Mouse (Mus musculus): Measurements from ENCODE around the gene Sp2. TPM values are rescaled to one million over a fixed set of nuclear protein-coding genes. Genes with fewer than 3 reads are reported as not detected.

Gene Sp2
- polyA plus RNA-seq, 1 experiment from 2014 or later: 29.4 TPM

DNA sequence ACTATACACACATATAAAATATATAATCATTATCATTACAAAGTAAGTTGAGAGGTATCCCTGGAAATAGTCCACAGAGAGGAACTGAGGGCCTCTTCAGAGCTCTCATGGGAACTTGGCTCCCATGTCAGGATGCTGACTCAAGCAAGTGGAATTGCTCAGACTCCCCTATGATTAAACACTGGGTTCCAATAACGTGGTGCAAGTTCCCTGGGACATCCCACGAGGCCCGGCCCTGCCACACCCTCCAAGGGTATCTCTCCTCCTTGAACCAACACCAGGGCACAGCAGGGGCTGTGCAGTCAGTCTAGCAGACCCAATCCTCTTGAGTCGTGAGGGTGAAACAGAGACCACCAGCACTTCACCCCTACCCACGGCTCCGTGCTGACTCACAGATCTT lies 63.8 kb downstream of the Sp2 start:
- DNase-seq (ENCODE audit: low spot score) (no peak), ATAC-seq (ENCODE audit: insufficient read depth, low FRiP score, low TSS enrichment) (no peak)
- H3K9me3 ChIP-seq (ENCODE audit: control insufficient read depth, low read length): no peaks in the 10 kb centered on the region
- no peaks in the 10 kb centered on the region for H3K36me3 ChIP-seq (ENCODE audit: control insufficient read depth, insufficient read depth, low read length)
- H3K27ac ChIP-seq (ENCODE audit: low read depth, low read length): no peak overlapping the region
- H3K4me3 ChIP-seq (ENCODE audit: low read depth, low read length): no peak overlapping the region
- no peak overlapping the region for H3K9ac ChIP-seq (ENCODE audit: low read length)
- H3K27me3 ChIP-seq (ENCODE audit: control insufficient read depth, insufficient read depth, low read length): no peaks in the 10 kb centered on the region
- H3K4me1 ChIP-seq (ENCODE audit: control insufficient read depth, insufficient read depth, low read length): peaks cover 7% of the 10 kb centered on the region; the same call in 1 of the 2 replicates
- H3K4me2 ChIP-seq (ENCODE audit: low read depth): no peak overlapping the region
- WGBS: 72% methylated on average over 6 of the region's 6 CpGs

DNA sequence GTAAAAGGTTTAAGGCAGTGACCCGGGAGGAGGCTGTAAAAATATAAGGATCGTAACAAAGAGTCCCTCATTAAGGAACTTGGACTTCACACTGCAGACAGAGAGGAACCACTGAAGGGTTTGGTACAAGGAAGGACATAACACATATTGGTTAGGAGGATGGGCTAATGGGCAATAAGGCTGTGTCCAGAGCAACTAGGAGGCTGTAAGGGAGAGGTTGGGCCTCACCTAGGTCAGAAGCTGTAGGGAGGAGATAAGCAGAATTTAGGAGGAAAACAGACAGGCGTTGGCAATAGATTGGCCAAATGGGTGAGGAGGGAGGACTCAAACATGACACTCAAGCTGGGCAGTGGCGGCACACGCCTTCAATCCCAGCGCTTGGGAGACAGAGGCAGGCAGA lies 65.3 kb downstream of the Sp2 start:
- 89% methylated on average over 6 of the region's 6 CpGs for whole genome bisulfite sequencing
- no peak overlapping the region for H3K4me3 ChIP-seq (ENCODE audit: low read depth, low read length)

DNA sequence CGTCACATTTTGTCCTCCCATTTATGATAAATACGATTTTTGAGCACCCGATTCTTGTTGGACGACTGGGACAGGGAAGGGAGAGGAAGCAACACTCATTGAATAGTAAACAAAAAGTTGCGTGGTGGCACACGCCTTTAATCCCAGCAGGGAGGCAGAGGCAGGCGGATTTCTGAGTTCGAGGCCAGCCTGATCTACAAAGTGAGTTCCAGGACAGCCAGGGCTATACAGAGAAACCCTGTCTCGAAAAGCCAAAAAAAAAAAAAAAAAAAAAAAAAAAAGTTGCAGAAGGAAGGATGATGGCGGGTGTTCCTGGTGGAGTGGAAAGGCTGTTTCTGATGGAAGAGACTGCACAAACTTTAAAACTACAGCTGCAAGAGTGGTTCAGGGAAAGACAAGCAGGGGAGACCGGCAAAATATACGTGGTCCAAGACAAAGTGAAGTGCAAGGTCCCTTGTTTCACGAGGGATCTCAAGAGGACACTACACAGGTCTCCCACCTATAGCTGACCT lies 65.8 kb downstream of the Sp2 start:
- Histone ChIP-seq H3K4me2 (ENCODE audit: low read depth) (peak overlapping the region; percentile 33), H3K27me3 (ENCODE audit: control insufficient read depth, insufficient read depth, low read length) (no peaks in the 10 kb centered on the region), H3K4me3 (ENCODE audit: low read depth, low read length) (peak overlapping the region; percentile 18; the same call in 1 of the 2 replicates), H3K4me1 (ENCODE audit: control insufficient read depth, insufficient read depth, low read length) (peaks cover 7% of the 10 kb centered on the region; the same call in 1 of the 2 replicates), H3K9me3 (ENCODE audit: control insufficient read depth, low read length) (no peaks in the 10 kb centered on the region), H3K27ac (ENCODE audit: low read depth, low read length) (no peak overlapping the region), H3K36me3 (ENCODE audit: control insufficient read depth, insufficient read depth, low read length) (no peaks in the 10 kb centered on the region; the same call in 1 of the 2 replicates), H3K9ac (ENCODE audit: low read length) (no peak overlapping the region)
- WGBS: 36% methylated on average over 12 of the region's 13 CpGs
- DNase-seq (ENCODE audit: low spot score) (no peak), ATAC-seq (ENCODE audit: insufficient read depth, low FRiP score, low TSS enrichment) (no peak)

More for the DNA sequence above, 65.3 kb downstream of the Sp2 start:
- Histone ChIP-seq H3K9me3 (ENCODE audit: control insufficient read depth, low read length) (no peaks in the 10 kb centered on the region), H3K4me1 (ENCODE audit: control insufficient read depth, insufficient read depth, low read length) (peaks cover 7% of the 10 kb centered on the region; the same call in 1 of the 2 replicates), H3K9ac (ENCODE audit: low read length) (no peak overlapping the region), H3K4me2 (ENCODE audit: low read depth) (no peak overlapping the region), H3K27me3 (ENCODE audit: control insufficient read depth, insufficient read depth, low read length) (no peaks in the 10 kb centered on the region), H3K36me3 (ENCODE audit: control insufficient read depth, insufficient read depth, low read length) (no peaks in the 10 kb centered on the region), H3K27ac (ENCODE audit: low read depth, low read length) (no peak overlapping the region)
- ATAC-seq (ENCODE audit: insufficient read depth, low FRiP score, low TSS enrichment) (no peak), DNase-seq (ENCODE audit: low spot score) (no peak)

DNA sequence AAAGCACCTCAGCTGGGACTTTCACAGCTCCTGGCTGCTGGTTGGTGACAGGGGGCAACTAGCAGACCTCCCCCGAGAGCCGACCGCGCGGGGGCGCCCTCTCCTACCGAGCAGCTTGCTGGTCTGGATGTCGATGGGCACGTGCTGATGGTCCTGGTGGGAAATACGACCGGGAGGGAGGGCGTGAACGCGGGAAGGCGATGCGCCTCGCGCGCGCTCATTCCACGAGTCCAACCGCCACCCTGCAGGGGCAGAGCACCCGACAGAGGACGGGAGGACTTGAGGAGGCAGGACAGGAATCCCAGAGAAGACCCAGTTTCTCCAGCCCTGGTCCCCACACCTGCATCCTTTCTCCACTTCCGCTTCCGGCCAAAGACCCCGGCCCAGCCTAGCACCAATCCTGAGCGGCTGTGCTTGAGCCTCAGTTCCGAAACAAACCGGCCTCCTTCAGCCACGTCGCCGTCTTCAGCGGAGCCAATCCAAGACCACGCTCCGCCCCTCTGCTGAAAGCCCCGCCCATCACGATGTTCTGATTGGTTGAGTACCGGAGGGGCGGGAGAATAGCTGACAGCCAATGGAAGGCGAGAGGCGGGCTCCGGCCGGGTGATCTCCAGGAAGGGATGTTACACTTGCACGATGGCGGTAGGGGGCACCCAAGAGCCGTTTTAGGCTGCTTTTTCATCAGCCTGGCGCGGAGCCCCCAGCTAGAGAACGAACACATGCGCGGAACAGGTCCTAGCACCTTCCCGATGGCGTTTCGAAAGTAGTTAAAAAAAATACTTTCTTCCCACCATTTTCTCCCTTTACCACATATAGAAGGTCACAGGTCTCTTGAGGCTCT lies 66.5 kb downstream of the Sp2 start, which contains the start of gene Cdk5rap3:
Gene Cdk5rap3 (minus strand): TSS at position 453 of the 841 bp plus-strand sequence.
- H3K27ac ChIP-seq (ENCODE audit: low read depth, low read length): 0 out of 2 replicates have a peak within 1 kb of the TSS, but pooled peaks have one; percentile 50

DNA sequence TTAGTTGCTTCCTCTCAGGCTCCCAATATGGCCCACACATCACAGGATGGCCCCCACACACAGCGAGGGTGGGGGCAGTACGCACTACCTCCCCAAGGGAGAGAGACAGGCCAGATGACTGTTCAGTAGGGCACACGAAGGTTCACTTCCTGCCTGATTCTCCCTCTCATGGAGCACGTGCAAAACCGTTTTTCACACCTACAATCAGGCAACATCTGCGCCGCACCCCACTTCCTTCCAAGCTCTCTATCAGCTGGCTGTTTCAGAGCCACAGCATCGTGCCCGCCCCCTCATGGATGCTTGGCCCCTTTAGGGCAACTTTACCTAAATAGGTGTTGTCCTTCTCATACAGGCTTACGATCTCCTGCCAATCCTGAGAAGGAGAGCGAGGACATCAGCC lies 70.1 kb downstream of the Sp2 start:
- H3K4me1 ChIP-seq (ENCODE audit: control insufficient read depth, insufficient read depth, low read length): peaks cover 19% of the 10 kb centered on the region
- no peak for DNase-seq (ENCODE audit: low spot score)

More for the DNA sequence above, 66.5 kb downstream of the Sp2 start, which contains the start of gene Cdk5rap3:
- DNase-seq (ENCODE audit: low spot score): peak; percentile 100
- peak; percentile 97 for ATAC-seq (ENCODE audit: insufficient read depth, low FRiP score, low TSS enrichment)
- peak within 1 kb of the TSS; percentile 78 for H3K4me3 ChIP-seq (ENCODE audit: low read depth, low read length)
- peak within 1 kb of the TSS; percentile 97 for H3K4me2 ChIP-seq (ENCODE audit: low read depth)
- H3K36me3 ChIP-seq (ENCODE audit: control insufficient read depth, insufficient read depth, low read length): no peaks in the 10 kb centered on the region; the same call in 1 of the 2 replicates
- H3K9ac ChIP-seq (ENCODE audit: low read length): peak within 1 kb of the TSS; percentile 78
- peaks cover 7% of the 10 kb centered on the region; the same call in 1 of the 2 replicates for H3K4me1 ChIP-seq (ENCODE audit: control insufficient read depth, insufficient read depth, low read length)
- under 1% methylated on average over 55 of the region's 55 CpGs for whole genome bisulfite sequencing
- H3K27me3 ChIP-seq (ENCODE audit: control insufficient read depth, insufficient read depth, low read length): no peaks in the 10 kb centered on the region
- H3K9me3 ChIP-seq (ENCODE audit: control insufficient read depth, low read length): no peaks in the 10 kb centered on the region

DNA sequence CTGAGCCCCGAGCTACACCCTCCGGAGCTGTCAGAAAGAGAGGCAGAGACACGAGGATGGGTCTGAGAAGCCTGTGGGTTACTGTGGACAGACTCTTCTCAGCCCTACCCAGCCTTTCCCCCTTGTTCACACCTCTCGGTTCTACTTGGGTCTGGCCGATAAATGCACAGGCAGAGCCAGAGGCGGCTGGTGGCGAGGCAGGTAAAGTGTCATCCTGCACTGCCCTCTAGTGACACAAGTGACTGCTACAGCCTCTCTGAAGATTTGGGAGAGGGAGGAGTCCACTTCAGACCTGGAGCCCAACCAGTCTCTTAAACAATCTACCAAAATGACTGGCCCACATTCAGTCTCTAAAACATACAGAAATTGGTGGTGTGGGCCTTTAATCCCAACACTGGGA lies 72.8 kb downstream of the Sp2 start:
- Histone ChIP-seq H3K36me3 (ENCODE audit: control insufficient read depth, insufficient read depth, low read length) (peaks cover 2% of the 10 kb centered on the region; the same call in 1 of the 2 replicates), H3K4me3 (ENCODE audit: low read depth, low read length) (no peak overlapping the region), H3K27ac (ENCODE audit: low read depth, low read length) (no peak overlapping the region), H3K9me3 (ENCODE audit: control insufficient read depth, low read length) (no peaks in the 10 kb centered on the region), H3K4me1 (ENCODE audit: control insufficient read depth, insufficient read depth, low read length) (peaks cover 37% of the 10 kb centered on the region), H3K9ac (ENCODE audit: low read length) (no peak overlapping the region), H3K4me2 (ENCODE audit: low read depth) (no peak overlapping the region), H3K27me3 (ENCODE audit: control insufficient read depth, insufficient read depth, low read length) (no peaks in the 10 kb centered on the region)
- DNase-seq (ENCODE audit: low spot score): peak; percentile 87
- peak; percentile 24; the same call in 1 of the 2 replicates for ATAC-seq (ENCODE audit: insufficient read depth, low FRiP score, low TSS enrichment)
- WGBS: 26% methylated on average over 7 of the region's 7 CpGs

More for the DNA sequence above, 70.1 kb downstream of the Sp2 start:
- no peak overlapping the region for H3K9ac ChIP-seq (ENCODE audit: low read length)
- peaks cover 2% of the 10 kb centered on the region; the same call in 1 of the 2 replicates for H3K36me3 ChIP-seq (ENCODE audit: control insufficient read depth, insufficient read depth, low read length)
- H3K9me3 ChIP-seq (ENCODE audit: control insufficient read depth, low read length): no peaks in the 10 kb centered on the region
- H3K4me3 ChIP-seq (ENCODE audit: low read depth, low read length): no peak overlapping the region
- H3K27ac ChIP-seq (ENCODE audit: low read depth, low read length): no peak overlapping the region
- ATAC-seq (ENCODE audit: insufficient read depth, low FRiP score, low TSS enrichment): no peak
- 89% methylated on average over 11 of the region's 11 CpGs for WGBS
- H3K4me2 ChIP-seq (ENCODE audit: low read depth): no peak overlapping the region
- H3K27me3 ChIP-seq (ENCODE audit: control insufficient read depth, insufficient read depth, low read length): no peaks in the 10 kb centered on the region

DNA sequence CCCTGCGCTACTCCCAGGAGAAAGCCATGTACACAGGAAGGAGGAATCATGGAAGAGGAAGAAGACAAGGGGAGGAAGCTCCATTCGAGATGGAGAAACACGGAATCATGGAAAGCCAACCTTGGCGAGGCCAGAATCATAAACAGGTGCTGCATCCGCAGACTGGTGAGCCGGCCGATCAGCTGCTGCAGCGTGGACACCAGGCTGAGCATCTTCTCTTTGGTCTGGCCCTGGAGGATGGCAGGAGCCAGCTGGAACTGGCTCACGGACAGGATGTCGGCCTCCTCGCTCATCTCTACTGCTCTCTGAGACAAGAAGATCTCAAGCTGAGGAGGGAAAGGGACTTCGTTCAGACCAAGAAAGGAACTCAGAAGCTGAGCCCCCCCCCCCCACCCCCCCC lies 74.2 kb downstream of the Sp2 start:
- Histone ChIP-seq H3K36me3 (ENCODE audit: control insufficient read depth, insufficient read depth, low read length) (peaks cover 2% of the 10 kb centered on the region; the same call in 1 of the 2 replicates), H3K27ac (ENCODE audit: low read depth, low read length) (peak overlapping the region; percentile 89), H3K9me3 (ENCODE audit: control insufficient read depth, low read length) (no peaks in the 10 kb centered on the region), H3K4me3 (ENCODE audit: low read depth, low read length) (no peak overlapping the region), H3K27me3 (ENCODE audit: control insufficient read depth, insufficient read depth, low read length) (no peaks in the 10 kb centered on the region), H3K4me2 (ENCODE audit: low read depth) (no peak overlapping the region), H3K9ac (ENCODE audit: low read length) (peak overlapping the region; percentile 14; the same call in 1 of the 2 replicates), H3K4me1 (ENCODE audit: control insufficient read depth, insufficient read depth, low read length) (peaks cover 42% of the 10 kb centered on the region)
- DNase-seq (ENCODE audit: low spot score) (no peak), ATAC-seq (ENCODE audit: insufficient read depth, low FRiP score, low TSS enrichment) (no peak)
- WGBS: 88% methylated on average over 12 of the region's 12 CpGs

DNA sequence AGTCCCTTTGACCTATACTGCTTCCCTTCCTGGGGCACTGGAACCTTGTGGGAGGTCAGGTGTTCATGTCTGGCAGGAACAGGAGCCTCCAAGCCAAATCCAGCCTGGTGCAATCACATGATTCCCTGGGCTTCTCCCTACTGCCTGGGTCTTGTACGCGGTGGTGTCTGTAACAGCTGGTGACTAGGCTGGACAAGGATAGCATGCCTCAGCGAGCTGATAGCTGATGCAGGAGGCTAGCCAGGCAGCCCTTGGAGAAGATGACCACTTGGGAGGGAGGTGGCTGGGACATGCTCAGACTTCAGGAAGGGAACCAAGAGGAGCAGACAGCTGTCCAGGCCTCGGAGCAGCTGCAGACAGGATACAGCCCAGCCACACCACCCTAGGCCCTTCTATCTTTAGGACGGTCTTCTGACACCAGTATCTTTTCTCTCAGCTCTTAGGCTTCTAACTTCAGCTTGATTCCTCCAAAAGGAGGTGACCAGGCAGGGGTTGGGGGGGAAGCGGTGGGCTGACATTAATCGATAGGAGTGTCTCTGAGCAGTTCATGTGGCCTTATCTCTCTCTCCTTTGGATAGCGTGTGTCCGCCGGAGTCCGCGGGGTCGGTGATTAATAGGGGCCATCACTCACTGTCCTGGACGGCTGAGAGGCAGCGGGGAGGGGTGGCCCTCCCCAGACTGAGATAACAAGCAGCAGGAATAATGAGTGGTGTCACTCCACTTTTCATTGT lies 76.2 kb downstream of the Sp2 start:
- H3K9me3 ChIP-seq (ENCODE audit: control insufficient read depth, low read length): no peaks in the 10 kb centered on the region
- H3K4me2 ChIP-seq (ENCODE audit: low read depth): no peak overlapping the region
- peak overlapping the region; percentile 41 for H3K9ac ChIP-seq (ENCODE audit: low read length)
- WGBS: 20% methylated on average over 15 of the region's 15 CpGs
- H3K4me3 ChIP-seq (ENCODE audit: low read depth, low read length): no peak overlapping the region
- peaks cover 59% of the 10 kb centered on the region for H3K4me1 ChIP-seq (ENCODE audit: control insufficient read depth, insufficient read depth, low read length)
- H3K36me3 ChIP-seq (ENCODE audit: control insufficient read depth, insufficient read depth, low read length): peaks cover 2% of the 10 kb centered on the region; the same call in 1 of the 2 replicates
- DNase-seq (ENCODE audit: low spot score) (peak; percentile 69), ATAC-seq (ENCODE audit: insufficient read depth, low FRiP score, low TSS enrichment) (no peak)
- no peaks in the 10 kb centered on the region for H3K27me3 ChIP-seq (ENCODE audit: control insufficient read depth, insufficient read depth, low read length)
- peak overlapping the region; percentile 89 for H3K27ac ChIP-seq (ENCODE audit: low read depth, low read length)
